Mouse (Mus musculus) spleen, adult 2 months (tissue): ENCODE results near the gene 4933402N22Rik. TPM values are rescaled to one million over a fixed set of nuclear protein-coding genes. Genes with fewer than 3 reads are reported as not detected.
"Not testable (repeated sequence)": the region's sequence is repeated elsewhere in the genome, so short reads cannot be mapped to it uniquely, and the experiment has no call there.

Source experiments
- DNase-seq, 2 experiments: peaks; one replicate each; pipeline versions ENCODE4 v3.0.0 to v3.0.0-alpha.2; 2012 to 2021; ENCODE audit warnings: low spot score in 2 of 2, low read depth in 1 of 2
- H3K27ac ChIP-seq: fragments of 200-500 bp; 2 replicates; pipeline ENCODE4 v1.5.1; 2012; ENCODE audit warnings: low read length, inconsistent platforms; ENCODE audit not compliant: insufficient read depth
- H3K27me3 ChIP-seq: fragments of 200-500 bp; 2 replicates; pipeline ENCODE4 v1.6.1; 2012; ENCODE audit warnings: mild to moderate bottlenecking, moderate library complexity, low read length, inconsistent platforms; ENCODE audit not compliant: control insufficient read depth, insufficient read depth
- H3K36me3 ChIP-seq: fragments of 200-500 bp; 2 replicates; pipeline ENCODE4 v1.6.1; 2012; ENCODE audit warnings: mild to moderate bottlenecking, low read length, inconsistent platforms; ENCODE audit not compliant: control insufficient read depth, insufficient read depth
- H3K4me1 ChIP-seq: fragments of 200-500 bp; 2 replicates; pipeline ENCODE4 v1.6.1; 2011; ENCODE audit warnings: inconsistent platforms; ENCODE audit not compliant: control insufficient read depth, insufficient read depth, insufficient read length
- H3K4me3 ChIP-seq: fragments of 200-500 bp; 2 replicates; pipeline ENCODE4 v1.5.1; 2011; ENCODE audit warnings: mild to moderate bottlenecking, inconsistent platforms; ENCODE audit not compliant: insufficient read depth, insufficient read length; ENCODE audit errors: extremely low read depth
- WGBS: fragments of 180-500 bp; shearing (Covaris S2); methylation state at CpG from one replicate; pipeline ENCODE4 v1.1.7; 2018; 5-methylcytosine and 5-hydroxymethylcytosine counted together
- polyA plus RNA-seq: library from polyadenylated mRNA; depleted of rRNA; stranded (reverse); fragments of >200 nt; gene quantifications from 2 replicates; pipeline ENCODE4 v1.2.3, GENCODE M21; 2012; rRNA removed

4933402N22Rik gene
- not detected in 2 replicates for polyA plus RNA-seq

DNA sequence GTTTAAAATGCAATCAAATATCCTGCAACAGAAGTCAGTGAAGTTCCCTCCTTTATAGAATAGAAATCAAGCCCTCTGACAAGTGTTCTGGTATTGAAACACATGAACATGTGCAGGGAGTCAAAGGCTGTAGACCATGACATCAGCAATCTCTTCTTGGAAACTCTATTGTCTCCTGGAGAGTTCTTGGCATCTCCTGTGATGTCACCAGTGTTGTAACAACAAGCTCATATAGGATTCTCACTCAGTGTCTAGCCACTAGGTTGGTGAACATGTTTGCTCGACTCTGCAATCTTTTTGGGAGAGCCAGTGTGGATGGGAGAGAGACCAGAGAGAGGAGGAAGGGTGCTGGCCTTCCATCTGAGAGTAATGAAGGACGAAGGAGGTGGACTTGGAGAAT, at the start of gene 4933402N22Rik:
Gene 4933402N22Rik (plus strand): TSS at position 301 of the 400 bp plus-strand sequence.
- not testable (repeated sequence) for H3K27ac ChIP-seq, DNase-seq, H3K27me3 ChIP-seq, H3K36me3 ChIP-seq, H3K4me1 ChIP-seq, H3K4me3 ChIP-seq
- WGBS: 71% methylated on average over 1 of the region's 2 CpGs

- H3K27ac ChIP-seq, H3K36me3 ChIP-seq, H3K27me3 ChIP-seq, H3K4me3 ChIP-seq, DNase-seq, H3K4me1 ChIP-seq: not testable (repeated sequence)
- 35% methylated on average over 2 of the region's 2 CpGs for WGBS
Measured at GRCm38 (mm10) chr5:11923790-11924189, 5.9 kb downstream of the 4933402N22Rik start.

Other genes with a start within 250 kb of the 4933402N22Rik start
- gene Gm8922, start 236.1 kb upstream of the 4933402N22Rik start, polyA plus RNA-seq: 0.09 TPM in 1 of 2 replicates, not detected in the other
- not detected in 2 replicates for gene Gm8926, start 147.5 kb upstream of the 4933402N22Rik start, polyA plus RNA-seq
- not detected in 2 replicates for gene Gm6465, start 72.5 kb upstream of the 4933402N22Rik start, polyA plus RNA-seq